Mouse (Mus musculus): ENCODE data around the gene Ddc.

Ddc gene

DNA sequence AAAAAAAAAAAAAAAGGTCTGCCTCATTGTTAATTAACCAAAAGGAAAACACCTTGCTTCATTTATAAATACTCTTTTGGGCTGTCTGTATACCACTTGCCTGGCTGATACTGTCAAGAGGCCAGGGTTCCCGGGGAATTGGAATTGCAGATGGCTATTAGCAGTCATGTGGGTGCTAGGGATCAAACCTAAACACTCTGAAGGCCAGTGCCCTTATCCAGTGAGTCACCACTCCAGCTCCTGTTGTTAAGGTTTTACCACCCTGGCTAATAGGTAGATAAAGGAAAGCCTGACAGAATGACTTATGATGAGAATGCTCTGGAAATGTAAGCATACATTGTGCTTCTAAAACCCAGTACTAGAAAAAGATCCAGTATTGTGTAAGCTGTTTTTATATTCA, 103.3 kb downstream of the Ddc start:
- DNase-seq (ENCODE audit: low spot score in 2 of 2), result no peak

DNA sequence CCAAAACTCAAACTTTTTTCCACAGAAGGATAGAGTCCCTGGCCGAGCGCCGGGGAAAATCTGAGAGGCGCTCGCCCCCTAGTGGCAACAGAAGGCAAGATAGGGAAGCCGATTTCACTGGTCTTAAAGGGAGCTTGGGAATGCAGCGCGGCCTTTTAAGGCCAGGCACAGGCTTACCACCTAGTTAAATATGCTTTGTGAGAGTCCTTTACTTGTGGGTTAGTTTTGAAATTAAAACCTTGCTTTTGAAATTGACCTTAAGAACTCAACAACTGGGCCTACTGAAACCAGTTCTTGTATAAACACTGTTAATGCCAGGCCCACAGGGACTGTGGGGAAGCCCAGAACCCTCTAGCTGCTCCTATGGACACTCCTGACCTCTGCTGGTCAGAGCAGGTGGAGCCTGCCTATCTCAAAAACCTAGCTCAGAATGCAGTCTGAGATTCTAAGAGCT, 109.4 kb downstream of the Ddc start:
- peak; percentile 29 to 47 for DNase-seq (ENCODE audit: low spot score in 2 of 2)

DNA sequence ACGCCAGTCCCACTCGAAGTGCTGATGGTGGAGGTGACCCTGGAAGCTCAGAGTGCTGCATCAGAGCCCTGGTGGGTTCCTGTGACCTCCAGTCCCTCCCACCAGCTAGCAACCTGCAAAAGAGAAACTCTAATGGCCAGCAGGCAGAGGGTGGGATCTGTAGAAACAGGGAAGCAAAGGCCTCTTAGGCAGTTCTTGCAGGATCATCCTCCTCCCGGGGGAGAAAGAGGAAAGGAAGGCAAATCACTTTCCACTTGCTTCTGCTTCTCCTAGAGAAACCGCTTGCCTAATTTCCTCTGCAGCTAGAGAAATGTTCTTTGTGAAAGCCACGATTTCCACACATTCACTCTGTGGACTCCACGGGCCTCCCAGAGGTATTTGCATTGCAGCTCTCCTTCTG, 112.5 kb downstream of the Ddc start:
- no peak for DNase-seq (ENCODE audit: low spot score in 2 of 2)

DNA sequence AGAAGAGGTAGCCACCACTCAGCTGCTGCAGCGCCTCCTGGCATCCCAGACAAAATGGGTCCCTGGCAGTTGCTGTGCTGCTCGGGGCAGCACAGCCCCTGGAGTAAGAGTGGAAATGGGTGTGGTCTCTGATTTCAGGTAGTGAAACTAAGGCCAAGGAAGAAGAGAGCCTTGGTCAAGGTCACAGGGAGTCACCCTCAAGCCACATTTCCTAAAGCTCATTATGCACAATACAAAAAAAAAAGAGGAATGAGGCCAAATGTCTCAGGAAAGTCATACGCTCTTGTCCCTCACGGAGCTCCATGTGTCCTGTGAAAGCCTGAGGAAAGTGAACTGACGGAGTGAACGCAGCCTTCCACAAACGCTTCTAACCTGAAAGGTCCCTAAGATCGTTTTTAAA, 116.2 kb downstream of the Ddc start:
- DNase-seq (ENCODE audit: low spot score in 2 of 2), result no peak

DNA sequence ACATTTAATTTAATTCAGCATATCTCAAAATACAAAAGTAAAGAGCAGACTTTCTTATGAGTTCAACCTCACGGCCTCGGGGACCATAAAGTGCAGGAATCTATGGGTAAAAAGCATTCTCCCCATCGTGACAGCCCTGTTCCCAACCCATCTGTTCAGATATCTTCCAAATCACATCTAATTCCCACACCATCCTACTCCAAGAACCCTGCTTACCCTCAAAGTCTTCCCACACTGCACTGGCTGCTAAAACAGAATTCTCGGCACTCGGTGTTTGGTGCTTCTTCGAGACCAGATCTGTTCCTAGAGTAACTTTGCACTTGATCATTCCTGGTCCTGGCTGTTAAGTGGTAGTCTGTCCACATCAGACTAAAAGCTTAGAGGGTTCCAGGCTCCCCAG, 119.6 kb downstream of the Ddc start:
- no peak for DNase-seq (ENCODE audit: low spot score in 2 of 2)

DNA sequence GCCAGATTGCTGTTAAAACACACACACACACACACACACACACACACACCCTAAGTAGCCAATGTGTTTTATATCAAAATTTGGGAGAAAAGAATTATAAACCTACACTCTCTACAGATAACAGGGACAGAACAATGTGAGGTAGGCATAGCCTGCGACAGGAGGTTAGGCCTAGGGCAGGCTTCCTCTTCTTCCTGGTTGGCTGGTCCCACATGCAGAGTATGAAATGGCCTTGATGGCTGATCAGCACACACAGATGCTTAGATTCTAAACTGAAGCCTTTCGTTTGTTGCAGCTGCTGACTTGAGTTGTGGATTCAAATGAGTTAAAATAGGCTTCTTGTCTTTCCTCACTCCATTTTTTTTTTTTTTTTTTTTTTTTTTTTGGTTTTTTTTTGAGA, 120.1 kb downstream of the Ddc start:
- no peak for DNase-seq (ENCODE audit: low spot score in 2 of 2)

DNA sequence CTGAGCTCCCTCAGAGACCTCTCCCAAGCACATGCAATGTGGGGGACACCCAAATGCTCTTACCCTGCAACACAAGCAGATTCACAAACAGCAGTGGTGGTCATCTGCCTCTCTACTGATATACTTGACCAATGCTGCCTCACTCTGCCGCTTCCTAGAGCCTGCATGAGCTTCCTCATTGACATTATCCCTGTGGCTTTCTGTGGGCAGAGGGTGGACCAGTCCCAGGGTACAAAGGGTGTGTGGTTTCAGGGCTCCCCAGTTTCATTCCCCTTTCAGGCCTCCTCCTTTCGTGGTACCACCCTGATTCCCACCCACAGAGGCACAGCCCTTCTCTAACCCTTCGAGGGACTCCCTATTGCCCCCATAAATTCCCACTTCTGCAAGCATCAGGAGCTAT, 120.7 kb downstream of the Ddc start:
- no peak for DNase-seq (ENCODE audit: low spot score in 2 of 2)

DNA sequence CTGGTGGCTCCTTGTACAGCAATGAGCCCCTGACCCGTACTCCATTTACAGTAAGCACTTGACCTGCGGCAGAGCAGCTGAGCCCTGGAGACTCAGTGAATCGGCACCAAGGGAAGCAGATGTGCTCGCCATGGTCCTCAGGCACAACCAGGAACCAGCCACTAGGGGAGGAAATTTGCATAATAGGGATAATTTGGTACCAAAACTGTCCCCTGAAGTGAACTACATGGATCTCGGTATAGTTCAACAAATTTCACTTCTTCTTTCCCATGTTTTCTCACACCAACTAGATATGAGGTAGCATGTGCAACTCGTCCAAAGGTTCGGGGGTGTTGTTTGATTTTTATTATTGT, 121.1 kb downstream of the Ddc start:
- DNase-seq (ENCODE audit: low spot score in 2 of 2), result no peak

DNA sequence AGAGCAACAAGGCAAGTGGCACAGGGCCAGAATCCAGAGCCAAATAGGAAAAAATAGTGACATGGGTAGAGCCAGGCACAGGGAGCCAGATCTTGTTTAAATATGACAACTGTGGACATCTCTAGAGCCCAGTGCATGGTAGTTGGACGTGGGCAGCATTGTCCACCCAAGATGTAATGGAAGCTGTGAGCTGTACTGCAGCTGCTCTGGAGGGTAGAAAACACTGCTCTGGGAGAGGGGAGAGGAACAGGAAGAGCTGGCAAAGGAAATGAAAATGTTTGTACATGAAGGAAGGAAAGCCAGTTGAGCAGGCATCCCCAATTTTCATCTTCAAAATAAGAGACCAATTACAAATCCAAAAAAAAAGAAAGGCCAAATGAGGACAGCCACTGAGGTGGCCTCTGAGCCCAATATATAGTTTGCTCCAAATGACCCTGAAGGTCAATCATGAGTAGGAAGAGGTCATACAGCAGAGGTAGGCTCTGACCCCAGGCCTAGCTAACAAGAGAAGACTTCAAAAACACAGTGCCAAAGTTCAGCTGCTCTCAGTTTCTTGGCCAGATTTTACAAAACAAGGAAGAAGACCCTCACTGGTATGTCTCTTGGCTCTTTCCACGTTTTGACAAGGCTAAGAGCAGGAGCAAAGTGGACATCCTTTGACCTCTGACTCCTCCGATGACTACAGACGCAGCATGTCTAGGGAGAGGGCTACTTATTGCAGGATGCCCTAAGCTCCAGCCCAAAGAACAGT, 121.7 kb downstream of the Ddc start:
- DNase-seq (ENCODE audit: low spot score in 2 of 2), result no peak

DNA sequence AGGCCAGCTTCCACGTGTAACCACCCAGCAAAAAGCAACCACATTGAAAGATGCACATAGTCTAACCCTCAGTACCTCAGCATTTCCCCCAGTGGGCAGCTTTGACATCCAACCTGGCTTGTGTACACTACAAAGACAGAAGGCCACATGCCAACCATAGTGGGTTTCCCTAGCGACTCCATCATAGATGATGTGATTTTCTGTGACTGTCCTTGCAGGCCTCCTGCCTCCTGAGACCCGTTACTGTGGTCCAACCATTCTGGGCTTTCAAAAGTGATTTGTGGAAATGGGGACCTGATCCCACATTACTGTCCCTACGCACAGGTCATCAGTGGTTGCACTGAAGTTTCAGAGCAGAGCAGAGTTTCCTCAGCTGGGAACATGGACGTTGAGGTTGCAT, 123.1 kb downstream of the Ddc start:
- no peak for DNase-seq (ENCODE audit: low spot score in 2 of 2)

DNA sequence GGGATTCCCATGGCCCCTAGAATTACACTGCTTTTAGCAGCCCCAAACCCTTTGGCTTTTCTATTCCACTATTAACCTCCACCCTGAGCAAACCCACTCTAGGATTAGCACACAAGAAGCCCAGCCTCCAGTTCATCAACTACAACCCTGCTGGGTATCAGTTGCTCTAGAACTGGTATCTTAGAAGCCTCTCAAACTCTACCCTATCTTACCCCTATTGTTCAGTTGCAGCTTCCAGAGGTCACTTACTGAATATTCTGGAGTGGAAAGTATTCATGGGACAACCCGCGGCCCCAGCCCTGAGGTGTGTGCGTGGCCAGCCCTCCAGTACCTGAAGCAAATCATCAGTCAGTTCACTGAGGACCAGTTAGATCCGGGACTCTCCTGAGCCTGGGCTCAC, 123.6 kb downstream of the Ddc start:
- DNase-seq (ENCODE audit: low spot score in 2 of 2), result no peak

DNA sequence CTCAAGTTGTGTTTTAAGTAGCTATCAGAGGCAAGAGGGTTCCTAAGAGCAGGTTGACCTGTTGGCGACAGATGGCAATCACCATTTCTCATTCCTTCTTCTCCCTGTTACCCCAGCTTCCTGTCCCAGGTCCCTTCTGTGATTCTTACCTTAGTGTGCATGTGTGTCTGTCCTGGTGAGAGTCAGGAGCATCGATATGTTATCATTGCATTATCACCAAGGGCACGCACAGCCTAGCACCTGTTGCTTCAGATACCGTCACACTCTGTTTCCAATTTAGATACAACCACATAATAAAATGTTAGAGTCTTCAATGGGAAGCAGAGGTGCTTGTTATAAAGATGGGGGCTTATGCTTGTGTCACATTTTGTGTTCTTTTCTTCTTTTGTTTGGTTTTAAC, 125.7 kb downstream of the Ddc start:
- DNase-seq (ENCODE audit: low spot score in 2 of 2), result no peak

DNA sequence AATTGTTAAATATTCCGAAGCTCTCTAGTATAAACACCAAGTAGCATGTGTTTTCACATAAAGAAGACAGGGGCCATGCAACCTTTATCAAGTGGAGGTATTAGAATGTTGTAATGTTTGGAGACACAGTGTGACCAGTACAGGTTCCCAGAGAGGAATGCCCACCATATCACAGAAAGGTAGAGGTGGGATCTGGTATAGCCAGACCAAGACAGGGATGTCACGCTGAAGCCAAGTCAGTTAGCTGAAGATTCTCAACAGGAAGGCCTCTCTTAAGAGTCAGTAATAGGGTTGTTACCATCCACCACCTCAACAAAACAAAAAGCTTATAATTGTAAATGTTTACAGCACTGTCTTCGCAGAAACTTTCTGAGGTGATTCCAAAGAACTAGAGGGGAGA, 127.3 kb downstream of the Ddc start:
- no peak for DNase-seq (ENCODE audit: low spot score in 2 of 2)

DNA sequence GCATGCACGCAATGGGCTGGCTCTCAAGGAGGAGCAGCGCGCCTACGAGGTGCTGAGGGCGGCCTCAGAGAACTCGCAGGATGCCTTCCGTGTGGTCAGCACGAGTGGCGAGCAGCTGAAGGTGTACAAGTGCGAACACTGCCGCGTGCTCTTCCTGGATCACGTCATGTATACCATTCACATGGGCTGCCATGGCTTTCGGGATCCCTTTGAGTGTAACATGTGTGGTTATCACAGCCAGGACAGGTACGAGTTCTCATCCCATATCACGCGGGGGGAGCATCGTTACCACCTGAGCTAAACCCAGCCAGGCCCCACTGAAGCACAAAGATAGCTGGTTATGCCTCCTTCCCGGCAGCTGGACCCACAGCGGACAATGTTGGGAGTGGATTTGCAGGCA, 128.7 kb downstream of the Ddc start:
- no peak for DNase-seq (ENCODE audit: low spot score in 2 of 2)

DNA sequence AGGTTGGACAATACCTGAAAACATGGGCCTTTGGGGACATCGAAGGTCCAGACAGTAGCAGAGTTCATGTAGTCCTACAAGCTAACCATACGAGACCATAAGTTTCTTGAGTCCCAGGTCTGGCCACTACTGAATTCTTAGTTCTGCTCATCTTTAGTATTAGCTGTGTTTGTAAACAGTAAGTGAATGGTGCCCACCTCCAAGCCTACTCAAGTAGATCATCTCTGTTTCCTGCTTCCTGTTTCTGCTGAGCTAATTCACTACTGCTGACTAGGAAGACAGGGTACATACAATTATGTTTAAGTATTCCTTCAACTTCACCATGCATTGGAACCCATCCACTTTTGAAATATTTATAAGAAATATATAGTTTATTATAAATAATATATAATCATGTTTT, 129.9 kb downstream of the Ddc start:
- no peak for DNase-seq (ENCODE audit: low spot score in 2 of 2)

DNA sequence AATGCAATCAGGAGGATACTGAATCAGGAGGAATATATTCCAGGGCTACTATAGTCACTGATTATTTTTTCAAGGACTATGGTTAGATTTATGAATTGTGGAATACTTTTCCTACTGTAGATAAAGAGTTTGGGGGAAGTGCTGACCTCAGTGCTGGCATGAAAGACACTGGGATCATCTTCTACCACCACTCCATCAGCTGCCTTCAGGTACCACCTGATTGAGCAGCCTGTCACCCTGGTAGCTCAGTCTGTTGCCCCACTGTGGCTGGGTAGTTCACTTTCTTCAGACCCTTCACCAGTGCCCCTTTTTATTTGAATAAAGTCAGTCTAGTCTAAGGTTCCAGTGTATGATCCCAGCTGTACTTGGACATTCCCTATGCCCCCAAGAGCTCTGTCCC, 131.2 kb downstream of the Ddc start:
- DNase-seq (ENCODE audit: low spot score in 2 of 2), result no peak

DNA sequence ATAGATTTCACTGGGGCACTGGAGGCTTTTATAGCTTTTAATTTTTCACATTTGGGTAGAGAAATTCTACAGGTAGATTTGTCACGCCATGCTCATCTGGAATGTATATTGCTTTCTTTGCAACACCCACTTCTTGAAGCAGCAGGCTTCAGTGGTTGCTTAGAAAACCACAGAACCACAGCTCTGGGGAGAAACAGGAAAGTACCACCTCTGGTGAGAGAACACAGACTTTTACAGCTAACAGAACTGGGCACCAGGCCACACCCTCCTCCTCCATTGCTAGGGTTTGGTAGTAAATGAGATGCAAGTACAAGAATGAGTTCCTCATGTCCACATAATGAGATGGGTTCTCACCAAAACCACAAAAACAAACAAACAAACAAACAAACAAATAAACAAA, 131.8 kb downstream of the Ddc start:
- DNase-seq (ENCODE audit: low spot score in 2 of 2), result no peak

DNA sequence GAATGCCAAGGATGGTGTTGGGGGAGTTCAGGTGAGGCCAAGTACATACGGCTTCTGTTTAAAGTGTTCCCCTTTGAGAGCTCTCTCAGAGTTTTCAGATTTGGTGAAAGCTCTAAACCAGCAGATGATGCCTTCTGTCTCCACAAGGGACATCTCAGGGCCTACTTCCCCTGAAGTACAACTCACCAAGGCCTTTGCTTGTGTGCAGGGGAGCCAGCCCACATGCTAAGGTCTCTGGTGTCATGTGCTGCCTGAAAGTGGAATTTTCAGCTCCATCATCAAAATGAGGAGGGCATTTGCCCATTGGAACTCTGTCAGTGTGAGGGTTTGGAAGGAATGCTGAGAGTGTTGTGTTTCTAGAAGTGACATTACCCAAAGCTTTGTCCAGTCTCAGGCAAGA, 132.5 kb downstream of the Ddc start:
- no peak for DNase-seq (ENCODE audit: low spot score in 2 of 2)
